Mouse (Mus musculus) liver, embryonic 11.5 days (tissue): ENCODE measurements around the gene Zmynd8. TPM values are rescaled to one million over a fixed set of nuclear protein-coding genes. Genes with fewer than 3 reads are reported as not detected.

Source experiments
- ATAC-seq: fragments of 200-750 bp; cut with Nextera tagmentation; replicated peaks from 2 replicates; pipeline ENCODE4 v1.8.0; 2017; ENCODE audit warnings: moderate number of reproducible peaks, mild to moderate bottlenecking, moderate TSS enrichment, moderate library complexity; ENCODE audit not compliant: low FRiP score
- DNase-seq: peaks from one replicate; pipeline ENCODE4 v3.0.0-alpha.2; 2017; ENCODE audit warnings: low spot score
- H3K27ac ChIP-seq: fragments of 300-500 bp; sonication (generic); 2 replicates; pipeline ENCODE4 v1.5.1; 2014; ENCODE audit warnings: mild to moderate bottlenecking, low read depth, low read length, control low read depth
- H3K27me3 ChIP-seq: fragments of 300-500 bp; sonication (generic); replicated peaks from 2 replicates; pipeline ENCODE4 v1.6.1; 2014; ENCODE audit warnings: low read length, mixed read lengths; ENCODE audit not compliant: control insufficient read depth, insufficient read depth
- H3K36me3 ChIP-seq: fragments of 300-500 bp; sonication (generic); 2 replicates; pipeline ENCODE4 v1.6.1; 2014; ENCODE audit warnings: mild to moderate bottlenecking, low read length, moderate library complexity, mixed read lengths; ENCODE audit not compliant: control insufficient read depth, insufficient read depth
- H3K4me1 ChIP-seq: fragments of 300-500 bp; sonication (generic); replicated peaks from 2 replicates; pipeline ENCODE4 v1.6.1; 2014; ENCODE audit warnings: low read length, mixed read lengths; ENCODE audit not compliant: control insufficient read depth, insufficient read depth
- H3K4me2 ChIP-seq: fragments of 300-500 bp; sonication (generic); 2 replicates; pipeline ENCODE4 v1.6.1; 2014; ENCODE audit warnings: mild to moderate bottlenecking, control low read depth, moderate library complexity
- H3K4me3 ChIP-seq: fragments of 300-500 bp; sonication (generic); 2 replicates; pipeline ENCODE4 v1.5.1; 2014; ENCODE audit warnings: low read depth, low read length, control low read depth
- H3K9ac ChIP-seq: fragments of 300-500 bp; sonication (generic); 2 replicates; pipeline ENCODE4 v1.6.1; 2014; ENCODE audit warnings: low read depth, low read length, control low read depth
- H3K9me3 ChIP-seq: fragments of 300-500 bp; sonication (generic); 2 replicates; pipeline ENCODE4 v1.6.1; 2016; ENCODE audit warnings: low read length, inconsistent platforms, mixed read lengths; ENCODE audit not compliant: control insufficient read depth
- WGBS: fragments of 180-500 bp; shearing (Covaris S2); extraction: QIAGEN DNeasy Blood & Tissue Kit; methylation state at CpG from one replicate; pipeline ENCODE4 v1.1.7; 2014; 5-methylcytosine and 5-hydroxymethylcytosine counted together
- polyA plus RNA-seq: library from polyadenylated mRNA; unstranded; fragments of >200 nt; fragmentation: Nextera tagmentation; extraction: Ambion mirVana; gene quantifications from 2 replicates; pipeline ENCODE4 v1.2.1, GENCODE M21; 2014

Zmynd8 gene
- polyA plus RNA-seq, 1 experiment from 2014 or later: 55.8 TPM

DNA sequence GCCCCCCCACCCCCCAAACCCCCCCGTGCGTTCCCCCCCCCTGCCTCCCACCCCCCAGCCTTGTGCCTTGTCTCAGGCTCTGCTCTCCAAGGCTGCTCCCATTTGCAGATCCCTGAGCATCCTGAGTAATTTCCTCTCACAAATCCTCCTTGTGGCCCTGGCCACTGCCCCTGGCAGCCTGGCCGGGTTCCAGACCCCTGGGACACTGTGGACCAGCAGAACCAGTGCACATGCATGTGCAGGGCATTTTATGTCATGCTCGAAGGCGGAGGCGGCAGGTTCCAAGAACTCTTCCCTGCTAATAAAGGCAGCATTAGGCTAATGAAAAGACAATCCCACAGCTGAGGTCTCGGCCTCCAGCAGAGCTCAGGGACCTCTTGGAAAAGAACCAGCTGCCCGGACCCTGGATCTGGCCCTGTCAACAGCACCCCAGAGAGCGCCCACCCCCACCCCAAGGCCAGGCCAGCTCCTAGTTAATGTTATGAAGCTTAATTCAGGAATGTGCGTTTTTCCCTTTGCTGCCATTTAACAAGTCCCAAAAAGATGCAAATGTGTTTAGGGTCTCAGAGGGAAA is 129.4 kb downstream of the Zmynd8 start:
- no peaks in the 10 kb centered on the region for H3K27me3 ChIP-seq
- DNase-seq (no peak), ATAC-seq (no peak)
- no peak overlapping the region for H3K4me3 ChIP-seq
- no peak overlapping the region for H3K4me2 ChIP-seq
- H3K27ac ChIP-seq: no peak overlapping the region
- 0 out of 2 replicates have a peak, but pooled peaks cover 2% of the 10 kb centered on the region for H3K4me1 ChIP-seq
- H3K36me3 ChIP-seq: no peaks in the 10 kb centered on the region
- WGBS: 58% methylated on average over 10 of the region's 10 CpGs
- no peak overlapping the region for H3K9ac ChIP-seq
- H3K9me3 ChIP-seq: no peaks in the 10 kb centered on the region

DNA sequence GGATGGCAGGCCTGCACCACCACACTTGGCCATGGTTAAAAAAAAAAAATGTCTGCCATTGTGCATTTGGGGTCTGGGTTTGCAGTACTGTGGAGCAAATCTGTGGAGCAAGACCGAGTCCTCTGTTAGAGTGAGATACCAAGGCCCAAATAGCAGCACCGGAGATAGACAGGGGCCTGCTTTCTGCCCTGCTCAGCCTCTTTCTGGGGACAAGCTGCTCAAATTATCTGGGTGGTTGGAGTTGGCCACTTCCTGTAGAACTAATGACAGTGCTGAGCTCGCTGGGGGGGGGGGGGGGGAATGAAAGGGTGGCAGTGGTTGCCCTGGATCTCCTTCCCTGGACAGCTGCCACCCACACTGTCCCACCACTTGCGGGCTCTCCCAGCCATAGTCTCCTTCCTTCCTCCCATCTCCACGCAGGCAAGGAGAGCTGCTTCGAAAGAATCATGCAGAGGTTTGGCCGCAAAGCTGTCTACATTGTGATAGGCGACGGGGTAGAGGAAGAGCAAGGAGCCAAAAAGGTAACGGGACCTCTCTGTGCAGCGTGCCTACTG is 129.9 kb downstream of the Zmynd8 start:
- H3K27me3 ChIP-seq: no peaks in the 10 kb centered on the region
- ATAC-seq: no peak
- H3K4me2 ChIP-seq: no peak overlapping the region
- no peaks in the 10 kb centered on the region for H3K9me3 ChIP-seq
- 37% methylated on average over 10 of the region's 11 CpGs for WGBS
- H3K27ac ChIP-seq: no peak overlapping the region
- no peak overlapping the region for H3K4me3 ChIP-seq
- no peak for DNase-seq
- 0 out of 2 replicates have a peak, but pooled peaks cover 2% of the 10 kb centered on the region for H3K4me1 ChIP-seq
- no peak overlapping the region for H3K9ac ChIP-seq
- no peaks in the 10 kb centered on the region for H3K36me3 ChIP-seq

DNA sequence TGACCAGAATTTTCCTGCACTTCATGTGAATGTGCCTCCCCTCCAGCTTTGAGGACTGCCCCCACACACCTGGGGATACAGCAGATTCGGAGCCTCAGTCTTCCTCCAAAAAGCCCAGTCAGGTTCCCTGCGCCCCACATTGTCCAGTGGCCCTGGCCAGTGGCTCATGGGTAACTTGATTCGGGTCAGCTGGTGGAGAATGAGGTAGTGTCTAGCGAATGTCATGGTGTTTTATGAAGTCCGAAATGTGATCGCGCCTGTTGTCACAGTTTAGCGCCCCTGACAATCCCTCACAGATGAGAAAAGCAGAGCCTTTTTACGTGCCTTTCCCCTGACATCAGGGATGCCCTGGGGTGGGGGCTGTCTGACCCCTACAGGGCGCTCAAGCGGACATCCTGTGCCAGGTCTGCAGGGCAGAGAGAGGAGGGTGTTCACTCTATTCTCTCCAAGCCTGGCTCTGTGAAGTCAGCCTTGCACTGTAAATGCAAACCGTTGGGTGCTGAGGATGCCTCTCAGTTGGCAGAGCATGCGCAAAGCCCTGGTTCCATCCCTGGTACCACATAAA is 139.3 kb downstream of the Zmynd8 start:
- no peak overlapping the region for H3K27ac ChIP-seq
- ATAC-seq (no peak), DNase-seq (no peak)
- no peaks in the 10 kb centered on the region for H3K4me1 ChIP-seq
- no peak overlapping the region for H3K4me2 ChIP-seq
- H3K4me3 ChIP-seq: no peak overlapping the region
- no peaks in the 10 kb centered on the region for H3K36me3 ChIP-seq
- no peak overlapping the region for H3K9ac ChIP-seq
- no peaks in the 10 kb centered on the region for H3K9me3 ChIP-seq
- 86% methylated on average over 13 of the region's 13 CpGs for WGBS
- H3K27me3 ChIP-seq: no peaks in the 10 kb centered on the region

DNA sequence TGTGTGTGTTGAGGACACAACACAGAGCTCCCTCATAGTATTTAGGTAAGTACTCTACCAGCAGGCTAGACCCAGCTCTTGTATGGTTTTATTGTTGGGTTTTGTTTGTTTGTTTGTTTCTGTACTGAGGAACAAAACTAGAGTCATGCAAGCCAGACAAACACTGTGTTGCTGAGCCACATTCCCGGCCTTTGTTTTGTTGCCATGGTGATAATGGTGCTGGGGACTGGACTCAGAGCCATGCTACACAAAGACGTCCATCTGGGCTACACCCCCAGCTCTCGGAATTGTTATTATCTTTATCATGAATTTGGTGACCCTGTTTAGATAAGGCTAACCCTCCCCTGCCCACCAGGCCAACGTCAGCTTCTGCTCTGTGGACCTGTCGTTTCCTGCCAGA is 140.3 kb downstream of the Zmynd8 start:
- DNase-seq (no peak), ATAC-seq (no peak)
- H3K27me3 ChIP-seq: no peaks in the 10 kb centered on the region
- no peak overlapping the region for H3K4me3 ChIP-seq
- H3K9ac ChIP-seq: no peak overlapping the region
- H3K4me1 ChIP-seq: no peaks in the 10 kb centered on the region
- WGBS: 25% methylated on average over 5 of the region's 5 CpGs
- no peak overlapping the region for H3K4me2 ChIP-seq
- H3K36me3 ChIP-seq: no peaks in the 10 kb centered on the region
- H3K9me3 ChIP-seq: no peaks in the 10 kb centered on the region
- no peak overlapping the region for H3K27ac ChIP-seq

DNA sequence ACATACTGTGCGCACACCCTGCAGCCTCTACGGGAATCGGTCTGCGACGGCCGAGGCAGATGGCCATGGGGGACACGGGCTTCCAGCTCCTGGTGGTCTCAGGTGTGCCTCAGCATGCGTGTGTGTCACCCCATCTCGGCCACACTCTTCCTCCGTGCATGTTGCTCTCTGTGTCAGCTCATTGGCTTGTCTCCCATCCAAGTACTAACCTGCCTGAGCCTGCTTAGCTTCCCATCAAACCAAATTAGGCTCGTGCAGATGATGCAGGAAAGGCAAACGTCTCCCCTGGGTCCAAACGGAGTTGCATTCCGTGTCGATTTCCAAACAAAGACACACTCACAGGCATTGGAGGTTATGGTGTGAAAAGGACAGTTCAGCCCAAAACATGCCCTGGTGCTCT is 141.0 kb downstream of the Zmynd8 start:
- 77% methylated on average over 15 of the region's 15 CpGs for WGBS
- no peaks in the 10 kb centered on the region for H3K36me3 ChIP-seq
- no peak for DNase-seq
- no peak overlapping the region for H3K9ac ChIP-seq
- no peak overlapping the region for H3K27ac ChIP-seq
- no peaks in the 10 kb centered on the region for H3K4me1 ChIP-seq
- ATAC-seq: no peak
- no peak overlapping the region for H3K4me3 ChIP-seq
- no peak overlapping the region for H3K4me2 ChIP-seq
- H3K9me3 ChIP-seq: no peaks in the 10 kb centered on the region
- H3K27me3 ChIP-seq: no peaks in the 10 kb centered on the region

DNA sequence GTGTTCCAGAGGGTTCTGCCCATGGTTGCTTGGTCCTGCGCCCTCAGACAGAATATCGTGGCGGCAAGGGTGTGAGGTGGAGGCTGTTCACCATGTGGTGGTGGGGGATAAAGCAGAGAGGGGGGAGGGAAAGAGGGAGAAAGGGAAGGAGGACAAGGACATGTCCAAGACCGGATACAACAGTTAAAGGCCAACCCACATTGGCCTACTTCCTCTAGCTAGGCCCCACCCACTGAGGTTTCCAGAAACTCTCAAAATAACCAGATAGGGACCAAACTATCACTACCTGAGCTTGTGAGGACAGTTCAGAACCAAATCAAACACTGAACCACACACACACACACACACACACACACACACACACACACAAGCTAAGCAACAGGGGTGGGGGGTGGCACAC is 146.1 kb downstream of the Zmynd8 start:
- Histone ChIP-seq H3K9me3 (no peaks in the 10 kb centered on the region), H3K4me1 (no peaks in the 10 kb centered on the region; the same call in 1 of the 2 replicates), H3K27me3 (peaks cover 6% of the 10 kb centered on the region), H3K4me3 (no peak overlapping the region), H3K36me3 (no peaks in the 10 kb centered on the region), H3K27ac (no peak overlapping the region), H3K4me2 (no peak overlapping the region), H3K9ac (no peak overlapping the region)
- WGBS: 57% methylated on average over 4 of the region's 4 CpGs
- ATAC-seq (no peak), DNase-seq (no peak)

DNA sequence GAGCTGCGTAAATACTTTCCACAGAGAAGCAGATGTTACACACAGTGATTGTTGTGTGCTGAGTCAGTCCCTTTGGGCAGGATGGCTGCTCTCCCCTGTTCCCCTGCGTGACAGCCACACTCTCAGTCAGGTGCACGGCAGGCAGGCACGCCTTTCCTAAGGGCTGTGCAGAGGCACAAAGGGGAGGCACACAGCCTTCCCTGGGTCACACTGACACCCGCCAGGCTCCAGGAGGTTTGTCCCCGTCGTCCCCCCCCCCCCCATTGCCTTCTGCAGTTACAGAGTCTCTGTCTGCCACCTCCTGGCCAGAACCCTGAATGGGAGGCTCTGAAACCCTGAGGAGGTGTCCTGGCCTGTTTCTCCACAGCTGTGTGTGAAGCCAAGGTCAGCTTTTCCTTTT is 147.7 kb downstream of the Zmynd8 start:
- no peaks in the 10 kb centered on the region for H3K36me3 ChIP-seq
- 40% methylated on average over 7 of the region's 7 CpGs for WGBS
- H3K4me2 ChIP-seq: no peak overlapping the region
- H3K27me3 ChIP-seq: peaks cover 6% of the 10 kb centered on the region
- H3K9ac ChIP-seq: no peak overlapping the region
- no peaks in the 10 kb centered on the region for H3K9me3 ChIP-seq
- no peak overlapping the region for H3K27ac ChIP-seq
- no peaks in the 10 kb centered on the region; the same call in 1 of the 2 replicates for H3K4me1 ChIP-seq
- H3K4me3 ChIP-seq: no peak overlapping the region
- ATAC-seq (no peak), DNase-seq (no peak)

DNA sequence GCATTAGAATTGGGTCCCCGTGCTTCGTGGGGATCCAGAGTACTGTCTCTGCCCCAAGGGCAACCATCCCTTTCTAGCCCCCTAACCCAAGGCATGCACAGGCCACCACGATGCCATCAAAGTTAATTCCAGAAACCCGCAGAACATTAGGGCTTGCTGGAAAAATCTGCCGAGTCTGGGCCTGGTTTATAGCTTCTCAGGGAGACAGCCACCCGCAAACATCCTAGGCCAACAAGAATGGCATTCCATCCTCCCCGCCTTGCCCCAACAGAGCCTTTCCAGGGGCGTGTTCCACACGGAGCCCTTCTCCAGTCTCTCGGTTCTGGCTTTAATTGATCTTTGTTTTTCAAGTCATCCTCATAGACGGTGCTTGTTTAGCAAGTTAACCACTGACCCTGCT is 150.4 kb downstream of the Zmynd8 start:
- Histone ChIP-seq H3K9me3 (no peaks in the 10 kb centered on the region), H3K4me3 (no peak overlapping the region), H3K4me1 (no peaks in the 10 kb centered on the region; the same call in 1 of the 2 replicates), H3K4me2 (no peak overlapping the region), H3K27ac (no peak overlapping the region), H3K36me3 (no peaks in the 10 kb centered on the region), H3K9ac (no peak overlapping the region), H3K27me3 (peaks cover 6% of the 10 kb centered on the region)
- no peak for ATAC-seq
- no peak for DNase-seq
- WGBS: 20% methylated on average over 11 of the region's 11 CpGs

DNA sequence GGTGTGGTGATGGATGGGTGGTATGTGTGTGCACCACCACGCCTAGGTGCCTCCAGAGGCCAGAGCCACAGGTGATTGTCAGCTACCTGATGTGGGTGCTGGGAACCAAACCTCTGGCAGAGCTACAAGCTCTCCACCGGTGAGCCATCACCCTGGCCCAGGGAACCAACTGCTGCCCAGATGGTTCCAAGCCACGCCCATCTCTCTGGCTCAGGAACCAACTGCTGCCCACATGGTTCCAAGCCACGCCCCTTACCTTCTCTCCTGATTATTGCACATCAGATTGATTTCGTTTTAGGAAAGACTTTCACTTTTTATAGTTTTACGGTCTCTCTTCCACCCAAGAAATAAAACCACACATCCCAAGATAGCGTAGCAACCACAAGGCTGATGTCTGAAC is 150.8 kb downstream of the Zmynd8 start:
- H3K9me3 ChIP-seq: no peaks in the 10 kb centered on the region
- 43% methylated on average over 7 of the region's 7 CpGs for WGBS
- no peak for ATAC-seq
- H3K27ac ChIP-seq: no peak overlapping the region
- H3K27me3 ChIP-seq: peaks cover 6% of the 10 kb centered on the region
- no peaks in the 10 kb centered on the region for H3K36me3 ChIP-seq
- no peak overlapping the region for H3K4me2 ChIP-seq
- no peak overlapping the region for H3K4me3 ChIP-seq
- H3K4me1 ChIP-seq: no peaks in the 10 kb centered on the region; the same call in 1 of the 2 replicates
- no peak overlapping the region for H3K9ac ChIP-seq
- no peak for DNase-seq
